Mouse (Mus musculus): ENCODE results near the gene D430041D05Rik.
A peak's percentile ranks its signal among the peaks of the same experiment; 100 is the strongest.

Gene D430041D05Rik

GRCm38 (mm10) chr2:104188859-104189258 lies 222.0 kb downstream of the D430041D05Rik start:
- DNase-seq (ENCODE audit: low spot score): no peak

DNA sequence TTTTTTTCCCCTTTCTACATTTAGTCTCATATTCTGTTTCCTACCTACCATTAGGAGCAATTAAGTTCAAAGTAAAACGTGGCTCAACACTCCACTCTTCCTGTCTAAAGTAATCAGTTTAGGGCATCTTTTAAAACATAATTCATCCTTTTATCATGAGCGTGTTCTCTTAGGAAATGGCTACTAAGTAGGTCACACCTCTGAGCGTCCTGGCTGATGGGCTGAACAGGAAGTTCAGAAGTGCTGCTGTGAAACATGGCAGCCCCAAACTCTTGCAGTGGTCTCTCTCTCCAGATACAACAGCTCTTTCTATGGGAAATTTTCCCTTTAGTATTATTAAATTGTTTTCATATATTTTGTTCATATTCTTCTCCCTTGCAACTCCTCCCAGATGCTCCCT lies 223.7 kb downstream of the D430041D05Rik start:
- no peak for DNase-seq (ENCODE audit: low spot score)

GRCm38 (mm10) chr2:104185616-104186015 lies 225.2 kb downstream of the D430041D05Rik start:
- no peak for DNase-seq (ENCODE audit: low spot score)

- DNase-seq (ENCODE audit: low spot score): no peak
These were observed 226.5 kb downstream of the D430041D05Rik start for GRCm38 (mm10) chr2:104184296-104184695.

GRCm38 (mm10) chr2:104183246-104183845 lies 227.5 kb downstream of the D430041D05Rik start:
- no peak for DNase-seq (ENCODE audit: low spot score)

GRCm38 (mm10) chr2:104179636-104180035 lies 231.2 kb downstream of the D430041D05Rik start:
- DNase-seq (ENCODE audit: low spot score): no peak

DNA sequence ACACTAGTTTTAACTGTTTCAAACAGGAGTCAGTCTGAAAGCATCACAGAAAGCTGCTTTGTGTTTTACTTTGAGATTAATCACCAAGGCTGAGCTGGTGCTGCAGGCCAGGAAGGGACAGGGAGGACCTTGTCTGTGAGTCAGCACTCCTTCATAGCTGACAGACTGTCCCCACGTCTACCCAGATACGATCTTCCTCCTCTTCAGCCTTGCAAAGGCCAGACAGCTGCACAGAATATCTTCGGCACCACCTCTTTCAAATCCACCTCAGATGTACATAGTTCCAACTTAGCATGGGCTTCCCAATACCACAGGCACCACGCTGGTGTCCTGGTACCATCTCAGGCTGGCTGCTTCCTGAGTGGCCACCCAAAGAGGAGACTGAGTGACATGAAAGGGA lies 232.6 kb downstream of the D430041D05Rik start:
- DNase-seq (ENCODE audit: low spot score): no peak

DNA sequence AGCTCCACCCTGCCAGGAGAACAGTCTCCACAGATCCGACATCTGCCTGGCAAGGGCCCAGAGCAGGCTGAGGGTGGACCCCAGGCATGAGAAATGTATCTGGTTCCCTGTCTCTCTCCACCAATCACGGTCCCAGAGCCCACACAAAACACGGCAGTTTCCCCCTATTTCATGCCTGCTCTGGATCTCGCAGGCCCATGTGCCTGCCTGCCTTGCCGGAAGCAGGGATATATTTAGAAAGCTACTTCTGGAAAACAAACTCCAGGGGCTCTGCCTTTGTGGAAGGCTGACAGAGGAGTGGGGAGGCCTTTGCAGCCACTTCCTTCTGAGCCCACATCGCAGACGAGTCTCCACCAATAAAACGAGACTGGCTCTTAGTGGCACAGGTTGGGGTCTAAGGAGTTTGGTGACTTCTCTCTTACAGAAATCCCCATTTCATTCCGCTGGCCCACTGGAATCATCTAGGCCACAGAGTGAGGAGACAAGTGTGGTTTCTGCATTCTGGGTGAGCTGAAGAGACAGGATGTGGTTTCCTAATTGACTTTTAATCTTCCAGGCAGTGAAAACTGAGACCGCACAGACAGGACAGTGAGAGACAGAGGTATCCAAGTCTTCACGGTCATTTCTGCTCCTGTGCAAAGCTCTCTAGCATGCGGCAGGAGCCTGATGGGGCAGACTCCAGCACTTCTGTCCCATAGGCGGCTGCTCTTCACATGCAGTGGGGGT lies 233.7 kb downstream of the D430041D05Rik start:
- peak; percentile 60 for DNase-seq (ENCODE audit: low spot score)

GRCm38 (mm10) chr2:104176166-104176978 lies 234.4 kb downstream of the D430041D05Rik start:
- DNase-seq (ENCODE audit: low spot score): no peak

DNA sequence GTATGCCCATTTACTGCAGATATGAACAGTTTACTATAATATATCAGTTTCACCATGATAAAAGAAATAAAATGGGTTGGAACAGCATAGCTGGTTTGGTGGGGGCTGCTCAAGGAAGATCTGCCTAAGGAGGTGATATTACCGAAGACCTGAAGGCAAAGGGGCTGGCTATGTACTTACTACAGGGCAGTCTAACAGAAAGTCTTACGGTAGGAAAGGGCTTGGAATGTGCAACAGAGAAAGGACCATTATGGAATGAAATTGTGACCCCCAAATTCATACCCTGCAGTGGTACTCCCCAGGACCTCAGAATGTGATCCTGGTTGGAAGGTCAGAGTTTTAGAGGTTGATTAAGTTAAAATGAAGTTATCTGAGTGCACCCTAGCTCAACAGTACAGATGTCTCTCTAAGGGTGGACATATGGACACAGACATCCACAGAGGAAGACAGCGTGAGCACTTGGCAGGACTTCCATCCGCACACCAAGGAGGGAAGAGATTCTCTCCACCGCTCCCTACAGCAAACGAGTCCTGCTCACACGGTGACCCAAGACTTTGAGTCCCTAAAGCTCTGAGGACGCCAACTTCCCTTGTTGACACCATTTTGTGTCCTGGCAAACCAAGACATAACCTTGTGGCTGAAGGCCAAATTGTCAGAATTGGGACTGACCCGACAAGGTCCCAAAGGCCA lies 235.2 kb downstream of the D430041D05Rik start:
- DNase-seq (ENCODE audit: low spot score): no peak

GRCm38 (mm10) chr2:104173431-104173830 lies 237.4 kb downstream of the D430041D05Rik start:
- no peak for DNase-seq (ENCODE audit: low spot score)

DNA sequence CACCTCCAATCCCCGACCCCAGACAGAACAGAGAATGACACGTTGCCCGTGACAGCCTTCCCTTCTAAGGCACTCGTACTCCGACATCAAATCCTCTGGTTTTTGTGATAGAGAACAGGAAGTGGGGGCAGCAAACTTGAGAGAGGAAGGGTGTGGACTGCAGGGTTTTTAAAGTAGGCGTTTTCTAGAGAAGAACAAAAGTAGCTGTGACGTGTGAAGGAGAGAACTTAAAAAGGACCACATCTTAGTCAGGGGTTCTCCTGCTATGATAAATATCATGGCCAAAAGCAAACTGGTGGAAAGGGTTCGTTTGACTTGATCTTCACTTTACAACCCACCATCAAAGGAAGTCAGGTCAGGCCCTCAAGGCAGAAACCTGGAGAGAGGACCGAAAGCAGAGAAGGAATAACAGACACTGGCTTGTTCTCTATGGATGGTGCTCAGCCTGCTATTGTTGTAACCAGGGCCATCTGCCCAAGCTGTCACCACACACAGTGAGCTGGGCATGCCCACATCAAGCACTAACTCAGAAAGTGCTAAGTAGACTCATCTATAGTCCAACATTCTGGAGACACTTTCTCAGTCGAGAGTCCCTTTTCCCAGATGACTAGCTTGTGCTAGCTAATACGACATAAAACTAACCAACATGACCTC lies 238.0 kb downstream of the D430041D05Rik start:
- peak; percentile 89 for DNase-seq (ENCODE audit: low spot score)

DNA sequence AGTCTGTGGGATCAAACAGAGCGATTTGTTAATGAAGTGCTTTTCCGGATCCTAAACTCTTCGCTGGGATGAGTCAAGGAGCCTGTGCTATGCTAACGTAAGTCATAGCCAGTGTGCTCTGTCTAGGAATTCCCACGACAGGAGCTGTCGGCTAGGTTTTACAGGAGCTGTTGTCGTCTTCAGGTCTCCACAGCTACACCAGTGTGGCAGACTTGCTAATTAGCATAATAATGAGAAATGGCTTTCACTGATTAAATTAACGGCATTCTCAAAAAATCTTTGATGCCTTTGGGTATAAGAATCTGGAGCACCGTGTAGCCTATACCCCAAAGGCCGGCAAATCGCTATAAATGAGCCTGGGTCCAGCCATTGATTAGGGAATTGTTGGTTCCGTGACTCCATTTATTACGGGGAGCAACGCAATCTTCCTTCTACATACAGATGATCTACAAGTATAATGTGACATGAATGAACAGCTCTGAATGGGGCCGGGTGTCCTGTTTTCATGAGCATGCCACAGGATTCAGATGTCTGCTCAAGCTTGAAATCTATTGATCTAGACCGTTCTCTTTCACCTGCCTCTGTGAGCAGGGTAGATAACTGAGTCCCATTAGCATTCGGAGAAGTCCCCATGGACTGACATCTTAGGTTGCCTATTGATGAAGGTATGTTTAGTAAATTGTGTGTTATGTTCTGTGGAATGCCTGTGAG lies 242.5 kb downstream of the D430041D05Rik start:
- no peak for DNase-seq (ENCODE audit: low spot score)

GRCm38 (mm10) chr2:104167765-104168164 lies 243.0 kb downstream of the D430041D05Rik start:
- DNase-seq (ENCODE audit: low spot score): no peak

GRCm38 (mm10) chr2:104165631-104166030 lies 245.2 kb downstream of the D430041D05Rik start:
- no peak for DNase-seq (ENCODE audit: low spot score)

DNA sequence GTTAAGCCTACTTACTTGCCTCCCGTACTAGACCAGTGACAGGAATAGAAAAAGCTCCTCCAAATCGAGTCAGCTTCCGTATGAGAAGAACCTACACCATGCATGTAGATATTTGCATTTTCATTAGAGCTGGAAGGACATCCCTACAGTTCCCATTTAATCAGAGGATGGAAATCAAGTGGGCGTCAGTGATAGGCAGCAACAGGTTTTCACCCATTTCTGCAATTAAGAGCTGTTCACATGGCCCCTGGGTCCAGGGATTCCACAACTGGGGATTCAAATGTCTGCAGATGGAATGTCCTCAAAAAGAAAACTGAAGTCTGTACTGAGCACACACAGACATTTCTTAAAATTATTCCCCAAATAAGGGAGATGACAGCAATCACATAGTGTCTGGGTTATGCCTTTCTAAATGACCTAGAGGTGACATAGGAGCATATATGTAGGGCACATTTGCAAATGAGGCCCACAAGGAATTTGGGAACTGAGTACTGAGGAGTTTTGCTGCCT lies 246.8 kb downstream of the D430041D05Rik start:
- no peak for DNase-seq (ENCODE audit: low spot score)

- DNase-seq (ENCODE audit: low spot score): no peak
These were observed 247.4 kb downstream of the D430041D05Rik start for GRCm38 (mm10) chr2:104163418-104163817.

GRCm38 (mm10) chr2:104157831-104158230 lies 253.0 kb downstream of the D430041D05Rik start:
- DNase-seq (ENCODE audit: low spot score): no peak

DNA sequence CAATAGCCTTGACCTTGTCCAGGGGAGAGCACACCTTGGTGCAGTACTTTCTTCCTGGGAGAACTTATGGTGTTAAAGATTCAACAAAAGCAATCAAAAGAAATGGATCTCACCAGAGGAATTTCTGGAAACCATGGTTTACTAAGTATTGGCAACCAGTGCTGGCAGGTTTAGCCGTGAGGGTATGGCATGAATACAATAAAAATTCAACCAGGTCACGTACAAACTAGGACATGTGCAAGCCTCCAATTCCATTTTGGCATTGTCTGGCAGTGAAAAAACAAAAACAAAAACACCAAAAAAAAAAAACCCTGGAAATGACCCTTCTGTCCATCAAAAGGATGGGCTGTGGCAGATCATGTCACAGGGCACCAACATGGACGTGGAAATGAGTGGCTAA lies 256.9 kb downstream of the D430041D05Rik start:
- no peak for DNase-seq (ENCODE audit: low spot score)

- no peak for DNase-seq (ENCODE audit: low spot score)
These were observed 257.5 kb downstream of the D430041D05Rik start for GRCm38 (mm10) chr2:104153345-104153744.

Data from T-cell, adult 2 months (primary cell).